Mouse (Mus musculus) heart, adult 18-20 months (tissue): Measurements from ENCODE around the gene Smarca1. TPM values are rescaled to one million over a fixed set of nuclear protein-coding genes. Genes with fewer than 3 reads are reported as not detected.

Experiments used
- DNase-seq, 2 experiments: peaks; one replicate each; pipeline ENCODE4 v3.0.0; 2021 to 2022; ENCODE audit warnings: mixed read lengths in 1 of 2
- total RNA-seq, 2 experiments: library from RNA; stranded (reverse); gene quantifications; 2 replicates each; pipeline ENCODE4 v1.2.3; 2021

Gene Smarca1
- total RNA-seq, 2 experiments from 2014 or later = 1.6 to 2.4 TPM

DNA sequence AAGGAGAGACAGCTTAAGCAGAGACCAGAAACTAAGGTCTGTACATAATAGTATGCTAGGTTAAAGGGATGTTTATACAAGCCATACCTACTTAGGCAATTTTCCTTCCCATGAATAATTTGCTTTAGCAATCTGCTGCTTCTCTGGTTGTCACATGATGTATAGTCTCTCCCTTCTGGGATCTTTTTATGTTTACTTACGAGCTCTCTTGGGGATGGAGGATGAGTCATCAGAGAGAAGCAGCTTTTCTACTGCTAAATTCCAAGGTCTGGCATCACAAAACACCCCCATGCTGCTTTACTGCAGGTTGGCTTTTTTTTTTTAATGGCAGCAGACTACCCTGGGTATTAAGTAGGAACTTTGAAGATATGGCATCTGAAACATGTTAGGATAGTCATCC is 132.6 kb downstream of the Smarca1 start:
- no peak for DNase-seq

Other genes with a start within 250 kb of the Smarca1 start
- 1 to 10 TPM; 8.1 to 9.2 TPM for gene Ocrl, start 19.4 kb upstream of the Smarca1 start, total RNA-seq
- 10 to 100 TPM in 1 of 2 experiments, 1 to 10 TPM in 1; 4.6 to 15.9 TPM for gene Apln, start 141.9 kb upstream of the Smarca1 start, total RNA-seq
- gene Xpnpep2, start 215.8 kb upstream of the Smarca1 start, total RNA-seq = 1 to 10 TPM; 1.3 to 2.5 TPM